Mouse (Mus musculus): Measurements from ENCODE around the gene Btn1a1.

Gene Btn1a1

DNA sequence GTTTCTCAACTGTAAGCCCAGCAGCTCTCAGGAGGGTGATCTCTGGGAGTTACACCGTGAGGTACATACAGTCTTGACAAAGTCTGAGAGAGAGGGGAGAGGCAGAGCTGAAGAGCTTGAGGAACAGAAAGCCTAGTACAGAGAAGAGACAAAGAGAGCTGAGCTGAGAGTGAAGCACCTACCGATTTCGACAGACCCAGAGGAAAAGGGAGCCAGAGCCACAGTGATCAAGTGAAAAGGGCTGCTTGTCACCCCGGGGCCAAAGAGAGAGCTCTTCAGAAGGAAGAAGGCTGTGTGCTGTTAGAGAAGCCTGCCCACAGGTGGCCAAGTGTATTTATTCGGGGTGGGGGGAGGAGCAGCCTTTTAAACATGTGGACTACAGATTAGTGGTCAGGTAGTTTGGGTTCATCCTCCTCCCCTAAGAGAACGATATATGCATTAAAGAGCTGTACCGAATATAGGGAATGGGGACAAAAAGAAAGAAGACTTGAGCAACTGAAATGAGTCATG lies at the start of gene Btn1a1:
Btn1a1 (minus strand) TSS at position 302 of the 510 bp plus-strand sequence.
- DNase-seq (ENCODE audit: low read depth, low spot score) = no peak

DNA sequence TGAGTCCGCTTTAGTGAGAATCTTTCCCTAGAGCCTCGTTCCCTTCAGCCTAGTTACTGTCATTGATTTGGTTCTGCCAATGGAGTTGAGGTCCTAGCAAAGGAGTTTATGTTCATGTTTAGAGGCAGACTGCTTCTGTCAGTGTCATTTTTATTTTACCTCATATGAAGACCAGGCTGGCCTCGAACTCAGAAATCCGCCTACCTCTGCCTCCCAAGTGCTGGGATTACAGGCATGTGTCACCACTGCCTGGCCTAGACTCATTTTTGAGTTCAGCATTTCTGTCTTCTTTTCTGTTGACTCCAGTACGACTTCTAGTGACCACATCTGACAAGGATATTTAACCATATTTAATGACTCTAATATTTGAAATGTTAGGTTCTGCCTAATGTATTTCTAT lies 49.6 kb upstream of the Btn1a1 start:
- no peak for DNase-seq (ENCODE audit: low read depth, low spot score)

DNA sequence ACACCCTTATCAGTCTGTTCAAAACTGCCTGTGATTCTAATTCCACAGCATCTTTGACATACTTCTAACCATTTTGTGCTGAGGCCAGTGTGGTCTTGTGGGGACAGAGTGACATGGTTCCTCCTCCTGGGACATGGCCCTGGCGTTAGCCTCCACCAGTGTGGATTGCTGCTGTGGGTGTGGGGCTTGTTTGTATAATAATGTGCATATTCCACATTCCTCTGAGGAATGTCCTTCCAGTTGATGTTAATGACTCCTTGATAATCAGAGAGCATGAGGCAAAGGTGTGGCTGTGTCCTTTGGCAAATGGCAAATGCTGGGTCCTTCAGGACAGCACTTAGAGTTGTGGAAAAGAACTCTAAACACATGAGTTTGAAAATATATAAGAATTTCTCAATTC lies 47.8 kb upstream of the Btn1a1 start:
- no peak for DNase-seq (ENCODE audit: low read depth, low spot score)

DNA sequence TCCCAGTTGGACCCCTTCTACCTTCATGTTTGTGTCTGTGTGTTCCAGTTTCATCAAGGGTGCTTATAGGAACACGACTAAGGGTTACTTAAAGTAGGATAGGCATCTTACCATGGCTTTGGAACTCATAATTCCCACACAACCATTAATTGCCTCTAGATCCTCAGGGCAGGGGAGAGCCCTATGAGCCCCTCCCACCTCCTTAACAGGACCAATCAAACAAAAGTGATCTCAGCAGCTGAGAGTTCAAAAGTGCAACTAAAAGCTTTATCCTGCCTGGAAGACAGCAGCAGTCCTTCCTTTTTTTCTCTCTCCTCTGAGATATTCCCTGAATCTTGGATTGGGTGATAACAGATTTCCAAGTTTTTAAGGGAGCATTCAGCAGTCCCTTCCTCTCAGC lies 44.4 kb upstream of the Btn1a1 start:
- DNase-seq (ENCODE audit: low read depth, low spot score) = no peak

DNA sequence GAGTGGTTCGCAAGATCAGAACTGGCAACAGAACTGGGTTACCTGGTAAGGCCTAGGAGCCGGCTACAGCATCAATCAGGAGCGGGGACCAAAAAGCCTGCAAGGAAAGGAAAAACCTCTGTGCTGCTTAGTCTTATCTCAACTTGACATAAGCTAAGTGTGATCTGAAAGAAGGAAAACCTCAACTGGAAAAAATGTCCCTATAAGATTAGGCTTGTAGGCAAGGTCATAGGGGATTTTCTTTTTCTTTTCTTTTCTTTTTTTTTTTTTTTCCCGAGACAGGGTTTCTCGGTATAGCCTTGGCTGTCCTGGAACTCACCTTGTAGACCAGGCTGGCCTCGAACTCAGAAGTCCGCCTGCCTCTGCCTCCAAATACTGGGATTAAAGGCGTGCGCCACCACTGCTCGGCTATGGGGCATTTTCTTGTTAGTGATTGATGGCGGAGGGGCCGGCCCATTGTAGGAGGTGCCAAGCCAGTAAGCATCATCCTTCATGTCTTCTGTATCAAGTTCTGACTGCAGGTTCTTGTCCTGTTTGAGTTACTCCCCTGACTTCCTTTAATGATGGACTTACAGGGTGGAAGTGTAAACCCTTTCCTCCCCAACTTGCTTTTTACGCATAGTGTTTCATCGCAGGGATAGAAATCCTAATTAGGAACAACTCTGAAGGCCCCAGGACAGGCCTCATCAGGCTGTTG lies 41.3 kb upstream of the Btn1a1 start:
- no peak for DNase-seq (ENCODE audit: low read depth, low spot score)

DNA sequence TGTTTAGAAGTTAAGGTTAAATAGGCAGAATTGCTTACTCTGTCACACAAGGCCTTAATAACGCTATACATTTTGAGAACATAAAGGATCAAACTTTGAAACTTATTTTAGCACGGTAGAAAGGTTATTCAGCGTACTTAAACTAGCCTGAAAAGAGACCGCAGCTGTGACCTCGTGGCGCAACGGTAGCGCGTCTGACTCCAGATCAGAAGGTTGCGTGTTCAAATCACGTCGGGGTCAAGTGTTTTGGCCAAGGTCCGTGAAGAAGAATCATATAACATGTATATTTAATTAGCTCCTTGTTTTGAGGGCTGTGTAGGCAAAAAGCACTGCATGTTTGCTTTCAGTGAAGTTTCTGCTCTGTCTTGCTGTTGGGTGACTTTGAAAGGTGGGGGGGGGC lies 40.6 kb upstream of the Btn1a1 start:
- DNase-seq (ENCODE audit: low read depth, low spot score) = peak; percentile 83

DNA sequence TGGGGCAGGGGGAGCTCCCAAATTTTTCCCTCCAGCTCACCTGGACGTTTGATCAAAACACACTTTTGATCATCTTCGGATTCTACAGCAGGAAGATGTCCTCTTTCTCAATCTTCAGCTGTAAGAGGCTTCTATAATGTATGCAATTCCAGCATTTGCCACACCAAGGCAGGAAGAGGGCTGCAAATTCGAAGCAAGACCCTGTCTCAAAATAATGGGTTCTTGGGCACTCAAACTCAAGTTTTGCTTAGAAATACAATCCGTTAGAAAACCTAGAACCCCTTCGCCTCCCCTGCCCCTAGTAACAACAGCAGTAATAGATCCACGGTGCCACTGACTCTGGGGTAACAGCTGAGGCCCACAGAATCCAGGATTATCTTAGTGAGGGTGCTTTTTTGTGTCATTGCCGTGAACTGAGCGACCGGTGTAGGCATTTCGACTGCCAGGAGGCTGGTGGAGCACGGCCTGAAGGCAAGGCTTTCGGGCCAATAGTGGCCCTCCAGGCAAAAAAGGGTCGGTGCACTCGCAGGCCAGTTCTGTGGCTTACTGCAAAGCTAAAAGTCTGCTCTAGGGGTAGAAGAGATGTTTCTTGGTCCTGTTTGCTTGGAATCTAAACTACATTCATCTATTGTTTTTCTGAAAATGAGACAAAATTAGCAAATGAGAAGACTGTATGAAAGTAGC lies 40.1 kb upstream of the Btn1a1 start:
- no peak for DNase-seq (ENCODE audit: low read depth, low spot score)

DNA sequence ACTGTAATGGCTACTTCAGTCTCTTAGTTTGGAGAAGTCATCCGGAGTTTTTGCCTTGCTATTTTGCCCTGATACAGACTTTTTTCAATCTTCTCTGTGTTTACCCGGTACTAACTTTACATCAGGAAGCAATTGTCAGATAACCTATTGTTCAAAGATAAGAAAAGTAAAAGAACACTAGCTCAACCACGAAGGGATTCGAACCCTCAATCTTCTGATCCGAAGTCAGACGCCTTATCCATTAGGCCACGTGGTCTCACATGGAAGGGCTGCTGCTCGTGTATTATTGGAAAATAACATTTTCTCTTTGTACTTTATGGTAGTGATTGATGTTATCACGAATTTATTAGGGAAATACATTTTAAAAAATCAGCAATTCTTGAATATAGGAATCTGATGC lies 38.1 kb upstream of the Btn1a1 start:
- DNase-seq (ENCODE audit: low read depth, low spot score) = peak; percentile 77

DNA sequence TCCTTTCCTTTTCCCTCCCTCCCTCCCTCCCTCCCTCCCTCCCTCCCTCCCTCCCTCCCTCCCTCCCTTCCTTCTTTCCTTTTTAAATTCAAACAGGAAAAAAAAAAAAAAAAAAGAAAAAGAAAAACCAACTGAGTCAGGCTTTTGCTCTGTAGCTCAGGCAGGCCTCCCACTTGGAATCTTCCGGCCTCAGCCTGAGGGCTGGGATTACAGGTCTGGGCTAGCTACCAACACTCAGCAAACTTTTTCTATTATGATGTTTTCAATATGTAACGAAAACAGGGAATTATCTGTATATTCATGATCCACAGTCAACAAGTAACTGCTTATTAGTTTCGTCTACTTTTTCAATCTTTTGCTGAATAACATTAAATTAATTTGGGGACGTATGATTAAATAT lies 37.2 kb upstream of the Btn1a1 start:
- no peak for DNase-seq (ENCODE audit: low read depth, low spot score)

DNA sequence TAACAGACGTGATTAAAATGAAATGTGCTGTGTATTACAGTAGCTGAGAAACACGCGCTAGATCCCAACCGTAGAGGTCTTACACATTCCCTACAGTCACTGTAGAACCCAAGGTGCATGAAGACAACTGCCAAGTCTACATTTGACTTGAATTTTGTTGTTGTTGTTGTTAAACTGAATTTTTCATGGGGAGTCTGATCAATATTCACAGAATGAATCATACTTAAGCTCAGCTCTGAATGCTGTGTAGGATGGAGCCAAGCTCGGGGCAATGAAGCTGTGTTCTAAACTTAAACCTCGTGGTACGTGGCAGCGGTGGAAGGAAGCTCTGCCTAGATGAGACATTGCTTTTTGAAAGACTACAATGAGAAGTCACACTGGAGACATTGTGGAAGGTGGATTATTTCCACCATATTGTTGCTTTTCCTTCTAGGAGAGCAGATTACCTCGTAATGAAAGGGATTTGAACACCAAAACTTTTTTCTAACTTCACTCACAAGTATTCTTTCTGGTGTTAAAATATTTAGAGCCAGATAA lies 36.4 kb upstream of the Btn1a1 start:
- DNase-seq (ENCODE audit: low read depth, low spot score) = no peak

DNA sequence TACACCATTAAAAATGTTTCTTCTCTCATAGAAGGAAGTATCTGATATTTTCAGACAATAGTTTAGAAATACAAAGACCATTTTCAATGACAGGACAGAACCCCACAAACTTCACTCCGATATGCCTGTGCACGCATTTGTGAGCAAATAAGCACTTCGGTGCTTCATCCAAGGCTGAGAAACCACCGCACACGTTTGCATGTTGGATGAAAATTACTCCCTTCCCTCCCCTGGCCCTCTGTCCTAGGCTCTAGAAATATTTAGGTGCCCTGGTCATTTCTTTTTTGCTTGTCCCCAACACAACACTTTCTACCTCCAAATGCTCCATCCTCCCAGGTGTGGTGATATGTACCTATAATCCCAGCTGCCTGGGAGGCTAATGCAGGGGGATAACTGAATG lies 35.8 kb upstream of the Btn1a1 start:
- DNase-seq (ENCODE audit: low read depth, low spot score) = no peak

DNA sequence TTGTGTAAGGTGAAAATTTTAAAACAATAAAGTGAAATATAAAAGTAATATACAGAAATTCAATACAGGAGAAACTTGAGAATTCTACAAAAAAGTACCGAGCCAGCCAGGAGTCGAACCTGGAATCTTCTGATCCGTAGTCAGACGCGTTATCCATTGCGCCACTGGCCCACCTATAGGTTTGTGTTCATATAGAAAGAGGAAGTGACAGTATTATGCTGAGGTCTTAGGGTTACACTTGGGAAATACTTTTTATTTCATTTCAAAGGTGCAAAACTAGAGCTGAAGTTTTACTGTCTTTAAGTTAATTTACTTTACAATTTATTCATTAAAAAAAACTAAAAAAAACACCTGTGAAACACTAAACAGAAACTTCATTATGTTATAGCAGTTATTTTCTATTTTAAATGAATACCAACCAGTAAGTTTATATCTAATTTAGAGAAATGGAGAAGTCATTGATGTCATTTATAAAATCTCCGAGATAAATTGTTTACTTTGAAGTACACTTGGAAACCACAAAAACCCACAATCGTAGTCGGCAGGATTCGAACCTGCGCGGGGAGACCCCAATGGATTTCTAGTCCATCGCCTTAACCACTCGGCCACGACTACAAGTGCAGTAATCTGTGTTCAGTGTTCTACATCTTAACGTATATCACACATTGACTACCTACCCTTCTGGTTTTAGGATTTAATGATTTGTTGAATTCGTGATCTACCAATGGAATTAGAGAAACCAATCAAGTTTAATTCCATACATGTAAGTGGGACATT lies 34.9 kb upstream of the Btn1a1 start:
- DNase-seq (ENCODE audit: low read depth, low spot score) = peak; percentile 88

DNA sequence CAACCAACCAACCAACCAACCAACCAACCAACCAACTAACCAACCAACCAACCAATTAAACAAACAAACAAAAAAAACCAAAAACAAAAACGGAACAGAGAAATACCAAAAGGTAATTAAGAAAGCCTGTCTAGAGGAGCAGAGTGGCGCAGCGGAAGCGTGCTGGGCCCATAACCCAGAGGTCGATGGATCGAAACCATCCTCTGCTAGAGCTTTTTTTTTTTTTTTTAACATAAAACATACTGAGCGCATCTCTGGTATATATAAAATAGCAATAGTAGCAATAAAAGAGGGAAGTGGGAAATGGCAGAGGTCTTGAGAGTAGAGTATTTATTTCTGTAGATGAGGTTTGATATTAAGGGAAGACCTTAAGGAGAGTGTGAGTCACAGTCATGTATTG lies 34.2 kb upstream of the Btn1a1 start:
- DNase-seq (ENCODE audit: low read depth, low spot score) = no peak

DNA sequence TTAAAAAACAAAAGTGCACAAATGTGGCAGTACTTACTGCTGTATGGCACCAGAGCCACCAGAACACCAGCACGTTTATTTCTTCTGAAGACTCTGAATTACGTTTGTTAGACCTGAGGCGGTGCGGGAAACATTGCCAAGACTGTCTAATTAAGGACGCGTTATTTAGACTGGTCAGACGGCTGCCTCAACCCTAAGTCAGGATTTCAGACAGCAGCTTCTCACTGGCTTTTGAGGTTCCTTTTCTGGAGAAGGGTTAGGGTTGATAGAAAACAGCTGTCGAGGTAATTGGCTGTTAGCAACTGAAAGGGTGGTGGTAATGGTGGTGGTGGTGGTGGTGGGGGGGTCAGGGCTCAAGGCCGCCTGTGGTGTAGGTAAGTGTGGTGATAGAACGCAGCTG lies 33.0 kb upstream of the Btn1a1 start:
- DNase-seq (ENCODE audit: low read depth, low spot score) = peak; percentile 79

DNA sequence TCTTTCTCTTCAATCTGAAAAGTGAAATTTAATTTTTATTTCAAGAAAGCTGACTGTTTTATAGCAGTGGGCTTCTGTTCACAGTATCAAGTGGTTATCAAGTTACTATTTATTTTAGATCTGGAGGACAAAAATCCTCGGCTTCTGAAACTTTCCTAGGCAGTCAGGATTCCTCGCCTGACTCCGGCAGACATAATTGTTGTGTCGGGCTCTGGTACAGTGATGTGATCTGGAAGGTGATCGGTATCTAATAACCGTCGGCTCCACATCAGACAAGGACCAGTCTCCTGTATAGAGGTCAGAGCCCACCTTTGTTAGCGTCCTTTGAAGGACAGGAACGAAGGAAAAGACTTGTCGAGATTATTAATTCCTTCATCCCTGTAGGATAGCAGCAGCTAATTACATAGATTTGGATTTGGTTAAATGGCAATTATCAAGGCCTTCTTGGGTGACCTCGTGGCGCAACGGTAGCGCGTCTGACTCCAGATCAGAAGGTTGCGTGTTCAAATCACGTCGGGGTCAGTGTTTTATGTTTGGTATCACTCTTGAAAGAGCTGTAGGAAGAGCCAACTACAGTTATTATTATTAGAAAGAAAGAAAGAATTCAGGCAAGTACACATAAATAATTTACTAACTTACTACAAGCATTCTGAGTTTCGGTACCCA lies 32.1 kb upstream of the Btn1a1 start:
- DNase-seq (ENCODE audit: low read depth, low spot score) = no peak

DNA sequence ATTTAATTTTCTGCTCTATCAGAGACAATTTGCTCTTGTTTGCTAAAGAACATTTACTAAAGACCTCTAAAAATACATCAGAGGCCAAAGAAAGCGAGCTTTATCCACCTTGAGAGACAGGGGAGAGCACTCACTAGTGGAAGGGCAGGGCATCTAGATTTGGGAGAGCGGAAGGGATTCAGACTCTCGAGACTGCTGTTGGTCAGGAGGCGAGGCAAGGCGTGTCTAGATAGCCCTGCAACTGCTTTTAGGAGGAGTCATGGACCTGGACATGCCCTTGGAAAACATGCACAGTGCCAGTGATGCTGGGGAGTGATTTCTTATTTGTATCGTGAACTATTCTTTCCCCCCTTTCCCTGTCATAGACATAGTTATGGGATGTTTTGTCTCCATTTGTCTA lies 29.8 kb upstream of the Btn1a1 start:
- no peak for DNase-seq (ENCODE audit: low read depth, low spot score)

DNA sequence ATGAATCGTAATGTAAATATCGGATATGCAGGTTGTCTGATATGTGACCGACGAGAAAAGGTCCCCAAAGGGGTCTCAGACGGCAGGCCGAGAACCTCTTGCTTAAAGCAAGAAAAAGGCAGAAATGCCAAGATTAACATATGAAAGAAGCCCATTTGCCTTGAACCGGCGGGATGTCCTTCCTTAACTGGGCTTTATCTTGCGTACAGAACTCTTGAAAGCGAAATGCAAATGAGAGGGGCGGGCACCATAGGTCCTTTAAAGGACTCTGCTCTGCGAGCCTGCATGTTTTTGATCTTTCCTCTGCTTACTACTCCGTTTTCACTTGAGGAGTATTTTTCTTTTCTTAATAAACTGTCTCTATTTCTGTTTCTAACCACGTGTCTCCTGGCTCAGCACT lies 26.3 kb upstream of the Btn1a1 start:
- no peak for DNase-seq (ENCODE audit: low read depth, low spot score)

DNA sequence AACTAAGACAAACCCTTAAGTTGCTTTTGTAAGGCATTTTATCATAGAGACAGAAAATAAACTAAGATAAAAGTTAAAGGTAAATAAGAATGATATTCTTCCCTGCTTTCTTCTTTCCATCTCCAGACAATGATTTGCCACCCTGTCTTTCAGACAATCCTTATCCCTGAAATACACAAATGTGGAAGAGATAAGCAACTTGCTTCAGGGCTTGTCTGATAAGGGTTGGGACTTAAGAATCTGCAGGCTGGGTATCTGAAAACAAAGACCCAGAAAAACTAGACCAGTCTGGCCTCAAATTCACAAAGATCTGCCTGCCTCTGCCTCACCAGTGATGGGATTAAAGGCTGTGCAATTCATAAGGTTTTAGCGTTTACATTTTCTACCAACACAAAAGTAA lies 25.6 kb upstream of the Btn1a1 start:
- DNase-seq (ENCODE audit: low read depth, low spot score) = no peak

DNA sequence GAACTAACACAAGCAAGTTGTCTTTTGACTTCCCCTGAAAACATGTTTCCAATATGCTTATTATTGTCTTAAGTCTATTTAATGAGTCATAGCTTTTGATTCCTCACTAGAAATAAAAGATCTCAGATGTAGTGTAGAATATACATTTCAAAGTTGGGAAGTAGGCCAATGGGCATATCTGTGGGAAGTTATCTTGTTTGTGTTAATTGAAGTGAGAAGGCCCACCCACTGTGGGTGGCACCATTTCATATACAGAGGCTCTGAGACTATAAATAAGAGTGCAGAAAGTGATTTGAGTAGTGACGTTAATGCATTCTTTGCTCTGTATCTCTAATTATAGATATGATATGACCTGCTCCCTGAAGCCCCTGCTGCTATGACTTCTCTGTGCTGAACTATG lies 25.2 kb upstream of the Btn1a1 start:
- DNase-seq (ENCODE audit: low read depth, low spot score) = no peak

DNA sequence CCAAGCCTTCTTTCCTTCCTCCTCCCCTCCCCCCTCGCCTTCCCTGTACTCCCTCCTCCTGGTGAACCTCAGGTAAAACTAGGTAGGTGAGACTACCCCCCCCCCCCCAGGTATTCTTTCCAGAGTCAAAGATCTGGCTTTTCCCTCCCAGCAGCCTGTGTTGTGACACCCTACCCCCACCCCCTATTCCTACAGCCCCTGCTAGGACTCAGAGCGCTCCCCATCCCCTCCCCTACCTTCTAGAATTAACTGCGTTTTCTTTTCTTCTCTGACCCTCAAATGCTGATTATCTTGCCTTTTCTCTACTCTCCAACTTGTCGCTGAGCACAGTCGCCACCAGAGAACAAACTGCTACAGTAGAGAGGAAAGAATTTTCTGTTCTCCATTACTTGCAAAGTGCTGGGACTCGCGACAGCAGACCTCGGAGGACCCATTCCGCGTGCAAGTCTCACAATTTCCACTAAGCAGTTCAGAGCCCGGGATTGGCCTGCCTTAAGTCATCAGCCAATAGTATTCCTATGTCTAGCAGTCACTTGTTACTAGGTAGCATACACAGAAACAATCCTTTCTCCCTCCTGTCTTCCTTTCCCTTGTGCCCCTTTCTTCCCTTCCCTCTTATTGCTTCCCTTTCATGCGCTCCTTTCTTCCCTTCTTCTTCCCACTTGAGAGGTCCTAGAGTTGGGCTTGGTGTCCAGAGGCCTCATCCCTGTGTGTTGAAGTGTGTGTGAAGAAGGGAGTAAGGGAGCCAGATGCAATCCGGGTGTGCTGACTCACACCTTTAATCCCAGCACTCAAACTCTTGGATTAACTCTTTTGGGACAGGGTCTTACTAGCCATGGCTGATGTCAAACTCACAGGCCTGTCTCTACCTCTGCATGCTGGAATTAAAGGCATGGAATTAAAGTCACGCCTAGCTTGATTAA lies 23.0 kb upstream of the Btn1a1 start, which contains the start of gene Btn2a2:
Btn2a2 (minus strand) TSS at position 458 of the 923 bp plus-strand sequence.
- DNase-seq (ENCODE audit: low read depth, low spot score) = peak; percentile 87

DNA sequence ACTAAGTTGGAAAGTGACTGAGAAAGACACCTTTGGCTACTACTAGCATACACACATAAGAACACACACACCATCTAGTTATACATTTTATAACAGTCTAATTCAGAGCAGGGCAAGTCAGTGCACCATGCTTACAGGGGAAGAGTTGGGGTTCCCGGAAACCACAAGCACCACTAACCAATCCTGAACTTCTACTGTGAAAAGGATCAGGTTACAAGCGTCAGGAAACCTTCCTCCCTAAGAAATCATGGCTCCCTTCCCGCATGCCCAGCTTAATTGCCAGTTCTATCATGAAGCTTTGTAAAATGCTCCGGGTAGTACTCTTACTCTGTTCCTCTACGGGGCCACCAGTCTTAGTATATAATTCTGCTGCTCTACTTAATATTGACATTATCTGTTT lies 19.6 kb upstream of the Btn1a1 start:
- no peak for DNase-seq (ENCODE audit: low read depth, low spot score)
